10 mouse cellular contexts compared by ENCODE assay signal in genomic region chr6:85755705-85756249, GRCm38 (mm10). TPM values are rescaled to one million over a fixed set of nuclear protein-coding genes. Genes with fewer than 3 reads are reported as not detected.
"Had no signal": no experiment of that assay in that cellular context is flagged by ENCODE, and none has a peak within 500 bp of the region (broad histone marks: within the 10 kb centered on the region; RNA-seq: fewer than 3 reads in every experiment).

No protein-coding gene starts in this region.

RNA-seq across cellular contexts. Expression of gene Nat8f3, which starts 9.8 kb away (rescaled TPM):
- total RNA-seq: megakaryocyte progenitor cell, adult 5-6 weeks had no signal
- polyA plus RNA-seq: limb, embryonic 15.5 days; liver, embryonic 12.5 days; liver, embryonic 16.5 days; thymus, postnatal 0 days had no signal

RNA-seq across cellular contexts. Expression of gene Nat8f7, which starts 42.8 kb away (rescaled TPM):
- total RNA-seq: megakaryocyte progenitor cell, adult 5-6 weeks had no signal
- polyA plus RNA-seq: kidney, embryonic 16.5 days; limb, embryonic 11.5 days; limb, embryonic 15.5 days; liver, embryonic 12.5 days; liver, embryonic 16.5 days; midbrain, embryonic 13.5 days; neural tube, embryonic 14.5 days; stomach, embryonic 16.5 days; thymus, postnatal 0 days had no signal
